Comparison of ENCODE assay signal across 12 mouse cellular contexts in genomic region chr6:112781409-112782093, GRCm38 (mm10).
A peak's percentile ranks its signal among the peaks of the same experiment; 100 is the strongest.
DNase-seq lines count a peak whose midpoint lies in the region; TF ChIP-seq lines count a peak whose summit lies in the region.
"Had no signal": no experiment of that assay in that cellular context is flagged by ENCODE, and none has a peak within 500 bp of the region (broad histone marks: within the 10 kb centered on the region; RNA-seq: fewer than 3 reads in every experiment).

No protein-coding gene starts in this region.

- intact Hi-C loops in left cerebral cortex, adult 2 months (cut with DNase I), result no loop called here

- no peak overlapping the region for H3K4me3 ChIP-seq in left cerebral cortex, adult 2 months
- H3K4me3 ChIP-seq: erythroblast, embryonic 14.5 days; intestine, embryonic 15.5 days; liver, embryonic 15.5 days had no signal

- DNase-seq in embryo, embryonic 10 days (ENCODE audit: low spot score), result peak; percentile 23
- no peak for DNase-seq in embryo, embryonic 9.5 days (ENCODE audit: extremely low spot score)
- DNase-seq in left cerebral cortex, adult 2 months (ENCODE audit: extremely low spot score in 1 of 2, low spot score in 2 of 2), result no peak
- DNase-seq in left cerebral cortex, adult 9 months (ENCODE audit: low spot score in 2 of 2), result no peak
- peak; percentile 57 for DNase-seq in NIH3T3 (ENCODE audit: low read depth)
- DNase-seq in fibroblast of lung, adult 2 months (ENCODE audit: low read depth), result peak; percentile 24
- DNase-seq in right cerebral cortex, adult 2 months (ENCODE audit: low spot score in 2 of 2), result no peak
- DNase-seq in testis, postnatal 14 days (ENCODE audit: low spot score), result no peak
- DNase-seq: cerebellum, adult 18-20 months had no signal

- TF ChIP-seq CTCF in left cerebral cortex, adult 2 months (IDR thresholded peaks at IDR 0.05), result peak; percentile 47

- peak overlapping the region; percentile 11; the same call in 1 of the 2 replicates for H3K27ac ChIP-seq in left cerebral cortex, adult 2 months
- H3K27ac ChIP-seq: intestine, embryonic 15.5 days; liver, embryonic 15.5 days had no signal

Comparison
In these comparisons a context has a peak if more than half of its experiments do, and no peak if none do; other contexts are left out.
1. DNase-seq: peak in embryo, embryonic 10 days (single experiment), NIH3T3 (single experiment) and fibroblast of lung, adult 2 months (single experiment); none in embryo, embryonic 9.5 days (single experiment), left cerebral cortex, adult 2 months (0 of 2), left cerebral cortex, adult 9 months (0 of 2), right cerebral cortex, adult 2 months (0 of 2) and testis, postnatal 14 days (single experiment).